Mouse (Mus musculus) heart, adult 2 months (tissue): ENCODE data around the gene Msh5. TPM values are rescaled to one million over a fixed set of nuclear protein-coding genes. Genes with fewer than 3 reads are reported as not detected.

Source experiments
- DNase-seq, 2 experiments: peaks; one replicate each; pipeline ENCODE4 v3.0.0; 2021
- H3K27ac ChIP-seq: fragments of 200-600 bp; 2 replicates; pipeline ENCODE4 v1.8.1; 2022
- H3K27me3 ChIP-seq: fragments of 200-500 bp; 2 replicates; pipeline ENCODE4 v1.6.1; 2012; ENCODE audit warnings: mild to moderate bottlenecking, low read length, inconsistent platforms, mixed read lengths; ENCODE audit not compliant: control insufficient read depth, insufficient read depth
- H3K36me3 ChIP-seq: fragments of 200-500 bp; 2 replicates; pipeline ENCODE4 v1.6.1; 2012; ENCODE audit warnings: low read length, inconsistent platforms; ENCODE audit not compliant: control insufficient read depth, insufficient read depth
- H3K4me1 ChIP-seq: fragments of 200-500 bp; 2 replicates; pipeline ENCODE4 v1.6.1; 2011; ENCODE audit warnings: low read length; ENCODE audit not compliant: control insufficient read depth, insufficient read depth
- H3K4me3 ChIP-seq: fragments of 200-600 bp; 2 replicates; pipeline ENCODE4 v1.8.1; 2022
- H3K79me2 ChIP-seq: fragments of 200-500 bp; replicated peaks from 2 replicates; pipeline ENCODE4 v1.6.1; 2012; ENCODE audit warnings: mild to moderate bottlenecking, inconsistent platforms, low read length, moderate library complexity, mixed read lengths; ENCODE audit not compliant: control insufficient read depth, insufficient read depth
- H3K9ac ChIP-seq: fragments of 200-500 bp; 2 replicates; pipeline ENCODE4 v1.6.1; 2012; ENCODE audit warnings: low read depth, mild to moderate bottlenecking, control low read depth, inconsistent platforms, low read length, mixed read lengths
- CTCF ChIP-seq: fragments of 200-600 bp; IDR thresholded peaks from 2 replicates; pipeline ENCODE4 v1.8.1; 2022; ENCODE audit warnings: antibody characterized with exemption, mild to moderate bottlenecking, moderate library complexity
- EP300 ChIP-seq: fragments of 200-500 bp; IDR thresholded peaks from 2 replicates; pipeline ENCODE4 v1.6.1; 2011; ENCODE audit warnings: low read depth, low read length, control low read depth; ENCODE audit not compliant: insufficient read depth
- POLR2A ChIP-seq: fragments of 200-500 bp; IDR thresholded peaks from 2 replicates; pipeline ENCODE4 v1.6.1; 2011; ENCODE audit warnings: mild to moderate bottlenecking, low read depth, low read length, control low read depth; ENCODE audit not compliant: insufficient read depth
- WGBS: fragments of 180-500 bp; shearing (Covaris S2); methylation state at CpG from one replicate; pipeline ENCODE4 v1.1.7; 2018; 5-methylcytosine and 5-hydroxymethylcytosine counted together
- intact Hi-C: fragments of 180-260 bp; cut with DNase I; formaldehyde crosslinking; loops from one replicate; pipeline ENCODE4 v1.15.1; 2025
- long read RNA-seq: library from polyadenylated mRNA; stranded (forward); transcript quantifications from one replicate; pipeline ENCODE4 v2.0.0, GENCODE M21; 2021
- polyA plus RNA-seq: library from polyadenylated mRNA; depleted of rRNA; stranded (reverse); fragments of >200 nt; gene quantifications from 2 replicates; pipeline ENCODE4 v1.2.3, GENCODE M21; 2012; rRNA removed
- total RNA-seq, 2 experiments: library from RNA; stranded (reverse); gene quantifications; 2 replicates each; pipeline ENCODE4 v1.2.3; 2021

Msh5 gene
- total RNA-seq (under 1 TPM; 0.23 to 0.29 TPM), polyA plus RNA-seq (1.00 and 1.2 TPM in 2 replicates)
- long read RNA-seq, partial matches to known transcripts, result 0 of 1 reads
- long read RNA-seq, other reads (novel, unspliced or antisense), result 1 of 1 reads

DNA sequence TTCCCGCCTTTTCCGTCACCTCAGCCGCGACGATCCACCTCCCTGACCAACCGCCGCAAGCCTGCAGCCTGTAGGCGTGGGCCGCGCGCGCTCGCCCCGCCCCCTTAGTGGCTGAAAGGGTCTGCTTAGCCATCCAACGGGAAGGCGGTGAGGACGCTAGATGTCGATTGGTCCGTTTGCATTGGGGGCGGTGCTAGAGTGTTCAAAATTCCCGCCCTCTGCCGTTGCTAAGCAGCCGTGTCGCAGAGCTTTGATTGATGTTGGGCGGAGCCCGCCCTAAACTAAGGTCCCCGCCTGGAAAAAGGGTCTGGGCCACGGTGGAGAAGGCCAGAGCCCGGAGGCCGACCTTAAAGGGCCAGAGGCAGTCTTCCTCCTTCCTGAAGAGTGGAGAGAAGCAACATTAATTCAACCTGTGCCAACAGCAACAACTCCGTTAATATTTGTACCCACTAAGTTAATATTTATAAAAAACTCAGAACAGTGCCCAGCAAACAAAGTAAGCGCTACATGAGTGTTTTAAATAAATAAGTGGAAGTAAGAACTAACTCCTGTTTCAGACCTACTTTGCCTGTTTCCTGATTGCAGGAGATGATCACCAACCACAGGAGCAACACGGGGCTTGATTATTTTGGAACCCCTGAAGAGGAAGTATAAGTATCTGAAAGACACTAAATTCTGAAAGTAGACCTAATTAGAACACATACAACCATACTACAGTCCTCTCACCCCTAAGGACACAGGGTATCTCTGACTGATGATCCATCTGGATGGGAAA, at the start of gene Msh5:
Gene Msh5 (minus strand): TSS at position 65 of the 775 bp plus-strand sequence.
- no peaks in the 10 kb centered on the region for H3K27me3 ChIP-seq
- H3K4me1 ChIP-seq, result peaks cover 9% of the 10 kb centered on the region
- no peaks in the 10 kb centered on the region for H3K36me3 ChIP-seq
- TF ChIP-seq POLR2A (peak; percentile 59; the same call in 1 of the 2 replicates), CTCF (no peak), EP300 (0 out of 2 replicates have a peak, but pooled peaks have one; percentile 25)
- H3K4me3 ChIP-seq, result peak within 1 kb of the TSS; percentile 45
- peak; percentile 97 to 98 for DNase-seq
- intact Hi-C loops, result loop anchor here (2.0 kb wide), 1 partner anchor 24 kb away; no protein-coding TSS in a partner anchor
- WGBS, result 2% methylated on average over 33 of the region's 33 CpGs
- H3K27ac ChIP-seq, result peak within 1 kb of the TSS; percentile 85
- H3K79me2 ChIP-seq, result no peaks in the 10 kb centered on the region
- H3K9ac ChIP-seq, result peak within 1 kb of the TSS; percentile 74

GRCm38 (mm10) chr17:35094475-35095365, 48.2 kb upstream of the Msh5 start:
- Histone ChIP-seq H3K27ac (no peak overlapping the region), H3K4me3 (no peak overlapping the region), H3K79me2 (no peaks in the 10 kb centered on the region), H3K4me1 (peaks cover 1% of the 10 kb centered on the region; the same call in 1 of the 2 replicates), H3K9ac (no peak overlapping the region), H3K27me3 (no peaks in the 10 kb centered on the region), H3K36me3 (no peaks in the 10 kb centered on the region)
- TF ChIP-seq EP300, result no peak
- no peak for TF ChIP-seq POLR2A
- no peak for TF ChIP-seq CTCF
- 73% methylated on average over 15 of the region's 15 CpGs for WGBS
- no peak for DNase-seq
- intact Hi-C loops, result no loop called here

DNA sequence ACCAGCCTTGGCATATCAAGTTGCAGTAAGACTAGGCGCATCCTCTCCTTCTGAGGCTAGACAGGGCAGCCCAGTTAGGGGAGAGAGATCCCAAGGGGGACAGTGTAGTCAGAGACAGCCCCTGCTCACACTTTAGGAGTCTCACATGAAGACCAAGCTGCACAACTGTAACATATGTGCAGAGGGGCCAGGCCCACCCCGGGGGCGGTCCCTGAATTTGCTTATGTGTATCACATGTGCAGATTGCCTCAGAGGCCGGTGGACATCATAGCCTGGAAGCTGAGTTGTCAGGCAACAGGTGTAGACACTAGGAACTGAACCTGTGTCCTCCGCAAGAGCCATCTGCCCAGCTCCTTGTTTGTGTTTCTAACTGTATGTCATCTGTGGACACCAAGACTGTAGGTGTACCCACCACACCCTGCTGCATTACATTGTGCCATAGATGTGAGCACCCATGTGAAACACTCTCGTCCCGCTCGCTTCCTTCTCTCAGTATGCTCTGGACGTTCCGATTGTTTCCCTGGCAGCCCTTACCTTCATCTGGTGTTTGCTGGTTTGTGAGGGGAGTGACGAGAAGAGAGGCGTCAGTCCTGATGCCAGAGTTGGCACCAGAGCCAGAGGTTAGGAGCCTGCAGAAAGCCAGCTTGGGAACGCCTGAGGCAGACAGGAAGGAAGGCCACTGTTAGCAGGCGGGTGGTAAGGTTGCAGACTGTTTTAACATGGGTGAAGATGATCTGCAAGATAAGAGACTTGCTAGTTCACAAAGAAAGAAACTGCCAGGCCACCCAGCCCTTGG, 46.1 kb upstream of the Msh5 start:
- no peak overlapping the region for H3K9ac ChIP-seq
- no peak for DNase-seq
- no peaks in the 10 kb centered on the region for H3K79me2 ChIP-seq
- H3K4me1 ChIP-seq, result peaks cover 1% of the 10 kb centered on the region; the same call in 1 of the 2 replicates
- no peak for TF ChIP-seq EP300
- H3K36me3 ChIP-seq, result no peaks in the 10 kb centered on the region
- no peaks in the 10 kb centered on the region for H3K27me3 ChIP-seq
- H3K27ac ChIP-seq, result no peak overlapping the region
- WGBS, result 82% methylated on average over 14 of the region's 14 CpGs
- intact Hi-C loops, result no loop called here
- no peak overlapping the region for H3K4me3 ChIP-seq

GRCm38 (mm10) chr17:35090166-35090932, 43.8 kb upstream of the Msh5 start:
- H3K36me3 ChIP-seq, result no peaks in the 10 kb centered on the region
- H3K4me1 ChIP-seq, result peaks cover 1% of the 10 kb centered on the region; the same call in 1 of the 2 replicates
- no peaks in the 10 kb centered on the region for H3K79me2 ChIP-seq
- intact Hi-C loops, result loop anchor here (2.0 kb wide), 1 partner anchor 30 kb away; the partner anchor contains the start of gene Gpank1
- H3K27me3 ChIP-seq, result no peaks in the 10 kb centered on the region
- peak overlapping the region; percentile 11 for H3K9ac ChIP-seq
- TF ChIP-seq CTCF, result no peak
- TF ChIP-seq POLR2A, result no peak
- TF ChIP-seq EP300, result no peak
- H3K27ac ChIP-seq, result peak overlapping the region; percentile 99
- H3K4me3 ChIP-seq, result peak overlapping the region; percentile 95
- DNase-seq, result peak; percentile 42 to 43
- 32% methylated on average over 8 of the region's 8 CpGs for WGBS
